Mouse (Mus musculus): Measurements from ENCODE around the gene Cryzl1.

- TF ChIP-seq POLR2A (IDR thresholded peaks at IDR 0.05; ENCODE audit: borderline replicate concordance, low read depth, low read length): no peak
- TF ChIP-seq CTCF (IDR thresholded peaks at IDR 0.05; ENCODE audit: low read depth, low read length): no peak
Observed at GRCm38 (mm10) chr16:91662336-91662735, 66.4 kb downstream of the Cryzl1 start.
